Mouse (Mus musculus) ovary, postnatal 36 days (tissue): ENCODE results near the gene Serpine1.
"Not testable (repeated sequence)": the region's sequence is repeated elsewhere in the genome, so short reads cannot be mapped to it uniquely, and the experiment has no call there.

Source experiments
- DNase-seq: peaks from one replicate; pipeline ENCODE4 v3.0.0; 2022; ENCODE audit warnings: low spot score, mixed read lengths

Gene Serpine1

DNA sequence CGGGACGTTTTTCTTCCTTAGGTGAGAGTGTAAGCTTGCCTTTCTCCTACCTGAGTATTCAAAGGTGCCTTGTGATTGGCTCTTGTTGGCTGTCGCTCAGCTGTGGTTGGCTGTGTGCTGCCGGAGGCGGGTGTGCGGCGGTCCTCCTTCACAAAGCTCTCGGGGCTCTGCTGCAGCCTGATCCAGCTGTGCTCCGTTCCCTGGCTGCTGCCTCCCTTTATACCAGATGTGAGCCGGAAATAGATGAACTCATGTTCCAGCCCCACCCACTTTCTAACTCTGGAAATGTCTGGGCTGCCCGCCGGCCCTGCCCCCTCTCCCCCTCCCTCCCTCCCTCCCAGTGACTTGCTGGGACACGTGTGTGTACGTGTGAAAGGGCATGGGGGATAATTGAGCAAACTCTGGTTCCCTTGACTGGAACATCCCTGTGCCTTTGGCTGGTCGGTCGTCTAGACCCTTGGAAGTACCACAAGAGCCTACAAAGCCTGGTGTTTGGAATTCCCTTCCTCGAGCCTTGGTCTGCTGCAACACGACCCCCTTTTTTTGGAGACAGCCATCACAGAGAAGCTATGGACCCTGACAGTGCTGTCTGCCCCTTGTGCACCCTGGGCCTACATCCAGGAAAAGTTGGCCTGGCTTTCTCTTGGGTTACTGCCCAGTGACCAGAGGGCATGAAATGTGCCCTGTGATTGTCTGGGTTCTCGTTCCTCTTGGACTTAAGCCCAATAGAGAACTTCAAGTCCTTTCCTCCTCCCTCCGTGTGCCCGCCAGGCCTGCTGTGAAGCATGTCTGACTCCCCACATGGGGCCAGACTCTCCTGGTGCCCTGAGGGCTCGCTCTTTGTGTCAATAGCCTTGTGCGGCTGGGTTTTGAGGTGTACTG is at the start of gene Serpine1:
Serpine1 (minus strand) TSS at position 190 of the 882 bp plus-strand sequence.
- DNase-seq: peak; percentile 67

GRCm38 (mm10) chr5:137121280-137121679 is 49.2 kb upstream of the Serpine1 start:
- no peak for DNase-seq

GRCm38 (mm10) chr5:137118878-137119277 is 46.8 kb upstream of the Serpine1 start:
- no peak for DNase-seq

- not testable (repeated sequence) for DNase-seq
Measured at GRCm38 (mm10) chr5:137117994-137118393, 45.9 kb upstream of the Serpine1 start.

DNA sequence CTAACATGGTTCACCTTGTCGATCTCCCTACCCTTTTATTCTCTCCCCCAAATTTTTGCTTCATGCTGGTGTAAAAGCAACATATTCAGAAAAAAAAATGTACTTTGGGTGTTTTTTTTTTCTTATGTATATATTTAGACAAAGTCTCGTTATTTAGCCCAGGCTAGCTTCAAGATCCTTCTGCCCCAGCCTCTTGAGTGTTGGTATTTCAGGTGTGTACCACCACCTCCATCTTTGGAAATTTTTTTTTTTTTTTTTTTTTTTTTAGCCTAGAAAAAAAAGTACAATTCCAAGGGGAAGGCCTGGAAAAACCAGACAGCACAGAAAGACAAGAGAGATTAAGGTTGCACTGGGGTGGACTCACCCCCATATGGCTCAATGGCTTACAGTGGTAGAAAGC is 44.9 kb upstream of the Serpine1 start:
- no peak for DNase-seq

- DNase-seq: peak; percentile 74
Measured at GRCm38 (mm10) chr5:137115866-137116847, 44.1 kb upstream of the Serpine1 start, which contains the start of gene Trim56. Trim56 (minus strand) TSS chr5:137116209.

- DNase-seq: no peak
Measured at GRCm38 (mm10) chr5:137114891-137115561, 43.0 kb upstream of the Serpine1 start.

DNA sequence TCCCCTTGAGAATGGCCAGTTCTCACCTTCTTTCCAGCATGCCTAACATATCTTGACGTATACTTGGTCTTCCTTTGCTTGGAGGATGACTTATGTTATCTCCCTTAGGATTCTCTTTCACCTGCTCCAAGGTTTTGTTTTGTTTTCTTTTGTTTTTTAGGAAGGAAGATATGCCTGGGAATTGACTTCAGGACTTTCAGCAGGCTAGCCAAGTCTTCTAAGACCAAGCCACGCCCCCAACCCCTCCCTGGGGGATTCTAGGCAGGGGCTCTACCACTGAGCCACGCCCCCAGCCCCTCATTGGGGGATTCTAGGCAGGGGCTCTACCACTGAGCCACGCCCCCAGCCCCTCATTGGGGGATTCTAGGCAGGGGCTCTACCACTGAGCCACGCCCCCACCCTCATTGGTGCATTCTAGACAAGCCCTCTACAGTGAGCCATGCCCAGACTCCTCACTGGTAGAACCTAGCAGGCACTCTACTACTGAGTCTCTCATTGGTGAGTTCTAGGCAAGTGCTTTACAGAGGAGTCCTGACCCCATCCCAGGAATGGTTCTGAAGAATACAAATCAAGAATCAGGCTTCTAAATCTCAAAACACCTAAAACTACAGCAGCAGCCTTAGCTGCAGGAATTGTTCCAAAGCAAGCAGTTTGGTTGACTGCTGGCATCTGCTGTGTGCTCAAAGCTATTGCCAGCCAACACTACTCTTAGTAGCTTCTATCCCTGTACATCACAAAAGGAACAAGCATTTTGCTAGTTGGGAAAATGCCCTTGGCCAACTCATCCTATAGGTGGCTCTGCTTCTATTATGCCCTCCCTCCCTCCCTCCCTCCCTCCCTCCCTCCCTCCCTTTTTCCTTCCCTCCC is 39.7 kb upstream of the Serpine1 start:
- DNase-seq: no peak

GRCm38 (mm10) chr5:137110863-137111262 is 38.8 kb upstream of the Serpine1 start:
- no peak for DNase-seq

DNA sequence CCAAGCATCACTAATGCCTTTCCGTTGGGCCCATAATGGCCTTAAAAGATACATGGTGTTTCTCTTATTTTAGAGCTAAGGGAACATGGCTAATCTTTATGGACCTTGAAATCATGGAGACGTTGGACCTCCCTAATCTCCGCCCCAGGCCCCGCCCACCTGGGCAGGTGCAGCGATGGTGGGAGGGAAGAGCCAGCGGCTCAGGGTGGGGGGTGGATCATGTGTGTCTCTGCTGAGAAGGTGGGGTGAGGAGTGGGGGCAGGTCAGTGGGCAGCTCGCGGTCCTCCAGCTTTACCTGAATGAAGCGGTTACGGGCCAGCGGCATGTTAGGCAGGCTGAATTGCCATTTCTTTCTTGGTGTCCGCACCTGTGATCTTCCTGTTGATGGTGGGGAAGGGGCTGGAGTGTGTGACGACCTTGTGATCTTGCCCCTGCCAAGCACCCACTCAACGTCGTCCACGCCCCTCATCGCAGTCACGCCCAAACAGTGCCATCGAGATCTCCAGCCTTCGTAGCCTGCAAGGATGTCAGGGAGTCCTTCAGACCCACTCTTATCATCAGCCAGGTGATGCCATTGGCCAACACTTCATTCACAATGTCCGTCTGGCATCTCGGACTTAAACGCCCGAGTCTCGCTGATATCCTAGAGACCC is 38.0 kb upstream of the Serpine1 start:
- DNase-seq: no peak

- no peak for DNase-seq
Measured at GRCm38 (mm10) chr5:137108111-137108510, 36.0 kb upstream of the Serpine1 start.

DNA sequence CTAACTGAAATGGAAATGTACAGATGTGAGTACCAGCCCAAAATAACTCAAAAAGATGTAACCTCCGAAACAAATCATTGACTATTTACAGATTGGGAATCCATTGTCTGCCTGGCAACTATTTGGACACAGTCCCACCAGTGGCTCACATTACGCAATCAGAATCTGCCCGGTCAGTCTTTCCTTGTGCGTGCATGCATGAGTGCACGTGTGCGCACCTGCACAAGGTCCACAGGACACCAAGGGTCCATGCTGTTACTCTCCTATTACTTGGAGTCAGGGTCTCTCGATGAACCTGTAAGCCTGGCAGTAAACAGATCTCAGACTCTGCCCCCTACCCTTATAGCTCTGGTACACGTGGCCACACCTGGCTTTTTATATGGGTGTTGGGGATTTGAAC is 35.6 kb upstream of the Serpine1 start:
- no peak for DNase-seq

DNA sequence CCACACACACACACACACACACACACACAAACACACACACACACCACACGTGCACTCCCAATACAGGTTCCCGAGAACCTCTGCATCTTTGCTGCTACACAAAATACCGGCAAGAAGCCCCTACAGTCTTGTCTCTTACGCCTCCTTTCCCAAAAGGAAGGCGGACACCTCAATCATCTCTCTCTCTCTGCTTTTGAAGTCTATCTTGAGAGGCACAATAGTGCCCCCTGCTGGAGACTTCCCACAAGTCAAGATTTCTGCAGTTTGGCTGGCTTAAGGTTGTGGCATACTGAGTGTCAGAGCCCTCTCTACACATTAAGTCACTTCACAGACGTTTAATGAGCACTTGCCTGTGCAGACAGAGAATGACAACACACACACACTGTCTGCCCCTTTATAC is 35.0 kb upstream of the Serpine1 start:
- DNase-seq: peak; percentile 64

DNA sequence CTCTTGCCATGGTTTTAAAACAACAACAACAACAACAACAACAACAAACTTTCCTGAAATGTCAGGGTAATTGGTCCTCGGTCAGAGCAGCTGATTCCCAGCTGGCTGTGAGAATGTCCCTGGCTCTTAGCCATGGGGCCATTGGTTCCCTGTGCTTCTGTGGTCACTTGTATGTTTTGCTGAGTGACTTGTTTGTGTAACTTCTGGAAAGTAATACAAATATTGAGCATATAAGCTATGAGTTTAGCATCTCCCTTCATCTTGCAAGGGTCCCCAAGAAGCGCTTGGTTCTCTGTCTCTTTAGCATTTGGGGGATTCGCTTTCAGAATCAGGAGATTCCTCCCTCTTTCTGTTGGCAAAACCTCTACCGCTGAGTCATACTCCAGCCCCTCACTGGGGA is 34.4 kb upstream of the Serpine1 start:
- DNase-seq: no peak

DNA sequence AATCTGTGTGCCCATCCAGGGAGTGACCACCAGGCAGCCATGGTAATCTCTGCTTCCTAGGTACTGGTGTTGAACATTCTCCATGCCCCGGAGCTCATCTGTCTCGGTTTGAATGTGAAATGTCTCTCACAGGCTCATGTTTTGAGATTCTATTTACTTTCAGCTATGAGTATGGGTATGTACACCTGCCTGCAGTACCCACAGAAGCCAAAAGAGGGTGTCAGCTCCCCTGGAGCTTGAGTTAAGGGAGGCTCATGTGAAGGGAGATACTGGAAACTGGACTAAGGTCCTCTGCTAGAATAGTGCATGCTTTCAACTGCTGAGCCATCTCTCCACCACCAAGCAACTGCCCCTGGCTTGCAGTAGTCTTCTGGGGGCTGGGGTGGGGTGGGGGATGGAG is 31.9 kb upstream of the Serpine1 start:
- no peak for DNase-seq

DNA sequence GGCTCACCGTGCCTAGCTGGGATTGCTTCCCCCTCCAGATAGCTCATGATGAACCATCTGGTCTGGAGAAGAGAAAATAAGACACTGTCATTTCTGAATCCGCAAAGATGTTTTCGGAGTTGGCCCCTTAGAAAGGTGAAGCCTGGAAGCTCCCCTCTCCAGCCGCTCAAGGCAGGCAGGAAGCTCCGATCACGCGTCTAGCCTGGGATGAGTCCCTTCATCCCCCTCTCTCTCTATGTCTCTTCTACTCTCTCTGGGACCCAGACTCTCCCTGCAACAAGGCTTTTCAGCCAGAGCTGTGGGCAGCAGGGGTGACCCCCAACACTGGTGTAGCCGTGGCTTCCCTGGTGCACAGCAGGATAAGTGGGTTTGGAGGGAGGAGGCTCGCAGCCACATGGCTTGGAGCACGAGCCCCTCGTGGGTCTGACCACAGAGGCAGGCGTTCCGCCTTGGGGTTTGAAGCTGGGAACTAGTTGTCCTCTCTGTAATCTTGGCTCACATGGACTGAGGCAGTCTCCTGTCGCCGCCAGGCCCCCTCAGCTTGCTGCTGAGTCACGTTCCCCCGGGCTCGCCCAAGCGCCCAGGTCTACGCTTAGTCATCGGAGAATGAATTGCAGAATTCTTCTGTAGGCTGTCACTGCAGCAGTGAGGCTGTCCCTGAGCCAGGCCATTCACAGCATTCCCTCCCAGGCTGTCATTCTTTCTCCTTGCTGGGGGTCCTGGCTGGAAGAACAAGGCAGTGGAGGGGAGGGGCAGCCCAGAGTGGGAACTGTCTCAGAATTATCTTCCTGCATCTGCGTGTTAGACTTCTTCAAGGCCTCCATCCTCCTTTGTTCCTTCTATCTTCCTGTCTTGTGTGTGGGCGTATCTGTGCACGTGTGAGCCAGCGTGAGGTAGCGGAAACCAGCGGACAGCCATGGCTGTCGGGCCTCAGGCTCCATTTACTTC is 30.8 kb upstream of the Serpine1 start:
- no peak for DNase-seq

DNA sequence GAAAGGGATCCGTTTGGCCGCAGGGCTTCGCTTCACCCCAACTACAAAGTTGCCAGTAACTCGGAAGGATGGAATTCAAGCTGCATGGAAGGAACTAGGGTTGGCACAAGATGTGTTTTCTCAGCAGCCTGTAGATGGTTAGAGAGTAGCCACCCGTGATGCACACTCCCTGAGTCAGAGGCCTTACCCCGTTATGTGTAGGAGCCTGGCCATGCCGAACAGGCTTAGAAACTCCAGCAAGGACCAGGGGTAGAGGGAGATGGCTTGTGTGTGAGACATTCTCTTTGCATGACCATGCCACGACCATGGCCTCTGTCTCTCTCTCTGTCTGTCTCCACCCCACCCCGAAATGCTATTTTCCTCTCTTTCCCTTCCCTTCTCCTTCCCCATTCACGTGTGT is 30.0 kb upstream of the Serpine1 start:
- DNase-seq: no peak

- DNase-seq: no peak
Measured at GRCm38 (mm10) chr5:137100660-137101059, 28.6 kb upstream of the Serpine1 start.

DNA sequence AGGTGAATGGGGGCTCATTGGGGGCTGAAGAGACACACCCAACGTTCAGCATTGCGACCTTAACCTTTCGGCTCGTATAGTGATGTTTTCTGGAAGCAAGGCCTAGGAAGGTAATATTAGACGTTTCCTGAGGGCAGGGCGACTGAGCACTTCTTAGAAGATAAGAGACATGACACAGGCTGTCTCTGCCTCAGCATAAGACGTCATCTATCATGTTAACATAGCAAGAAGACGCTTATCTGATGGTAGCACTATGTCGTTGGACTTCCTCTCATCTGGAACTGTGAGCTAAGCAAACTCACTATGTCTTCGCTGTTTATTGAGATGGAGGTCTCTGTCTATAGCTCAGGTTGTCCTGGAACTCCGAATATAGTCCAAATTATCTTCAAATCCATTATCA is 26.4 kb upstream of the Serpine1 start:
- DNase-seq: no peak
